Mouse (Mus musculus): ENCODE data around the gene Khdc3. TPM values are rescaled to one million over a fixed set of nuclear protein-coding genes. Genes with fewer than 3 reads are reported as not detected.
A peak's percentile ranks its signal among the peaks of the same experiment; 100 is the strongest.

Khdc3 gene
- polyA plus RNA-seq (2011; ENCODE audit: insufficient read depth, insufficient read length, low replicate concordance, missing spikeins): 5.6 TPM in 1 of 2 replicates, not detected in the other

DNA sequence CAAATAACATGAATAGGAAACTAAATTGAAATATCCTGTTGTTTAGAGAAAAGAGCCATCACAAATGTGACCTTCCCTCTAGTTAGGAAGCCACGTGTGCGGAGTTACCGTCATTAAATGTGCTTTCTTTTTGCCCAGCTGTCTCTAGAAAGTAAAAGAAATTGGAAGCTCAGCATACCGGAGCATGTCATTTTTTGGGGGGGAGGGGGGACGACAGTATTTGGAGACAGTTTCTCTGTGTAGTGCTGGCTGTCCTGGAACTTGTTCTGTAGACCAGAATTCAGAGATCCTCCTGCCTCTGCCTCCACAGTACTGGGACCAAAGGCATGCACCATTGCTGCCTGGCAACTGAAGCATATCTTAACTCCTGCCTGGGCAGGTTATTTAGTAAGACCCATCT lies at the start of gene Khdc3:
Gene Khdc3 (plus strand): TSS at position 301 of the 400 bp plus-strand sequence.
- 87% methylated on average over 5 of the region's 5 CpGs for WGBS
- H3K27ac ChIP-seq (ENCODE audit: control insufficient read depth, insufficient read depth, low read depth, low read length, poor library complexity): no peak within 1 kb of the TSS
- TF ChIP-seq CTCF (IDR thresholded peaks at IDR 0.05; ENCODE audit: control insufficient read depth, insufficient read depth, low read length) (no peak), POLR2A (IDR thresholded peaks at IDR 0.05; ENCODE audit: borderline replicate concordance, control insufficient read depth, low read depth, low read length) (no peak)

DNA sequence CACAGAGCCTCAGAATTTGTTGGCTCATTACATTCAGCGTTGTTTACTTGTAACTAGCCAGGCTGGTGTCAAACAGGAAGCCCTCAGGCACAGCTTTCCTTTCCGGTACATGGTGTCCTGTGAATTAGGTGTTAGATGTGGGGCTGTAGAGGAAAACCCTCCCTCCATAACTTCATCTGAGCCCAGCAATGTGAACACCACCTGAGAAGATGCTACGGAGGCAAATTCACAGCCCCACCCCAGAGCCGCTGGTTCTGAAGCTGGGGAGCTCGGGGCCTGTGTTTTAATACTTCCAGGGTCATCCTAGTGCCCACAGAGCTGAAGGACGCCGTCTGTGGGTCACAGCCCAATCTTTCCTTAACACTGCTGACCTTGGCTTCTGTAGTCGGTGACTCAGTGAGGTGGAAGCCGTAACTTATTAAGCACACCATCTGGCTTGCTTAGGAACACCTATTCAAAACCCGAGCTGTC lies 46.2 kb upstream of the Khdc3 start:
- WGBS: 73% methylated on average over 10 of the region's 10 CpGs
- TF ChIP-seq POLR2A (IDR thresholded peaks at IDR 0.05; ENCODE audit: borderline replicate concordance, control insufficient read depth, low read depth, low read length) (no peak), CTCF (IDR thresholded peaks at IDR 0.05; ENCODE audit: control insufficient read depth, insufficient read depth, low read length) (no peak)
- H3K27ac ChIP-seq (ENCODE audit: control insufficient read depth, insufficient read depth, low read depth, low read length, poor library complexity): peak overlapping the region; percentile 15; the same call in 1 of the 2 replicates
- H3K4me3 ChIP-seq (replicated peaks; ENCODE audit: control insufficient read depth, low read depth, low read length): no peak overlapping the region
- peaks cover 5% of the 10 kb centered on the region; the same call in 1 of the 2 replicates for H3K4me1 ChIP-seq (ENCODE audit: control insufficient read depth, insufficient read depth, low read length)

More for the DNA sequence above, at the start of gene Khdc3:
- H3K4me1 ChIP-seq (ENCODE audit: control insufficient read depth, insufficient read depth, low read length): no peaks in the 10 kb centered on the region; the same call in 1 of the 2 replicates
- H3K4me3 ChIP-seq (replicated peaks; ENCODE audit: control insufficient read depth, low read depth, low read length): no peak within 1 kb of the TSS

DNA sequence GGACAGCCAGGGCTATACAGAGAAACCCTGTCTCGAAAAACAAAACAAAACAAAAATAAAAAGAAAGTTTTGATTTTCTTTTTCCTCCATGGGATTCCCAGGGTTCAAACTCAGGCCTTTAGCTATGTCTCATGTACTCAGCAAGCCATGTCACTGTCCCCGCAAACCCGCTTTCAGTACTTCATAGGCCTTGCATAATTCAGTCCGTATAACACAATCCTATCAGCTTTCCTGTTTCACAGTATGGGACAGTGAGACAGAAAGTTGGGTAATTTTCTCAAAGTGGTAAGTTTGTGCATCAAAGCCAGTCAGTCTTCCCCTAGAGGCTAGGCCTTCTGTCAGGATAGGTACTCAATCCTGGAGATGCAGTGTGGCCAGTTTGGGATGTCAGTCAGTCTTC lies 42.4 kb upstream of the Khdc3 start:
- WGBS: 47% methylated on average over 4 of the region's 4 CpGs
- Histone ChIP-seq H3K4me3 (replicated peaks; ENCODE audit: control insufficient read depth, low read depth, low read length) (no peak overlapping the region), H3K4me1 (ENCODE audit: control insufficient read depth, insufficient read depth, low read length) (peaks cover 5% of the 10 kb centered on the region; the same call in 1 of the 2 replicates), H3K27ac (ENCODE audit: control insufficient read depth, insufficient read depth, low read depth, low read length, poor library complexity) (no peak overlapping the region)
- no peak for TF ChIP-seq POLR2A (IDR thresholded peaks at IDR 0.05; ENCODE audit: borderline replicate concordance, control insufficient read depth, low read depth, low read length)
- no peak for TF ChIP-seq CTCF (IDR thresholded peaks at IDR 0.05; ENCODE audit: control insufficient read depth, insufficient read depth, low read length)

- 86% methylated on average over 15 of the region's 15 CpGs for WGBS
- peaks cover 3% of the 10 kb centered on the region; the same call in 1 of the 2 replicates for H3K4me1 ChIP-seq (ENCODE audit: control insufficient read depth, insufficient read depth, low read length)
Observed at GRCm38 (mm10) chr9:73063621-73064290, 37.9 kb upstream of the Khdc3 start.

GRCm38 (mm10) chr9:73067086-73067485 lies 34.5 kb upstream of the Khdc3 start:
- no peak overlapping the region for H3K27ac ChIP-seq (ENCODE audit: control insufficient read depth, insufficient read depth, low read depth, low read length, poor library complexity)
- 72% methylated on average over 10 of the region's 10 CpGs for WGBS
- H3K4me3 ChIP-seq (replicated peaks; ENCODE audit: control insufficient read depth, low read depth, low read length): no peak overlapping the region
- no peak for TF ChIP-seq POLR2A (IDR thresholded peaks at IDR 0.05; ENCODE audit: borderline replicate concordance, control insufficient read depth, low read depth, low read length)
- no peak for TF ChIP-seq CTCF (IDR thresholded peaks at IDR 0.05; ENCODE audit: control insufficient read depth, insufficient read depth, low read length)
- peaks cover 5% of the 10 kb centered on the region; the same call in 1 of the 2 replicates for H3K4me1 ChIP-seq (ENCODE audit: control insufficient read depth, insufficient read depth, low read length)

More at GRCm38 (mm10) chr9:73063621-73064290, 37.9 kb upstream of the Khdc3 start:
- no peak for TF ChIP-seq CTCF (IDR thresholded peaks at IDR 0.05; ENCODE audit: control insufficient read depth, insufficient read depth, low read length)
- no peak for TF ChIP-seq POLR2A (IDR thresholded peaks at IDR 0.05; ENCODE audit: borderline replicate concordance, control insufficient read depth, low read depth, low read length)
- no peak overlapping the region for H3K4me3 ChIP-seq (replicated peaks; ENCODE audit: control insufficient read depth, low read depth, low read length)
- no peak overlapping the region for H3K27ac ChIP-seq (ENCODE audit: control insufficient read depth, insufficient read depth, low read depth, low read length, poor library complexity)

DNA sequence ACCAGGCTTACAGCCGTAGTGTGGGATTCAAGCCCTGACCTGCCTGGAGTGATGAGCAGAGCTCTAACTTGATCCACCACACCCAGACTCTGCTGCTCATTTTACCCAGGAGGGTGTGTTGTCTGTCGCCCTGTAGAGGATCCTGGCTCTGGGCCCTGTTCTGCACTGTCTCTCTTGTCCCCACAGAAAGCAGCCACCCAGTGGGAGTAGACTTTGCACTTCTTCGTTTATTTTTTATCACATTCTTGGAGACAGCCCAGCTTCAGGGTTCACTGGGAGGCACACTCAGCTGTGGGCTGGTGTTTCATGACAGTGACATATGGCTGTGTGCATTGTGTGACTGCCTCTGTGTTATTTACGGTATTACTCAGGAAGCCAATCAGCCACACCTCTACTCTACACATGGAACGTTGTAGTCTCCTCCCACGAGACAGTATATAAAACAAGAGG lies 33.4 kb upstream of the Khdc3 start:
- no peak overlapping the region for H3K4me3 ChIP-seq (replicated peaks; ENCODE audit: control insufficient read depth, low read depth, low read length)
- 27% methylated on average over 6 of the region's 6 CpGs for WGBS
- H3K4me1 ChIP-seq (ENCODE audit: control insufficient read depth, insufficient read depth, low read length): peaks cover 8% of the 10 kb centered on the region; the same call in 1 of the 2 replicates
- TF ChIP-seq POLR2A (IDR thresholded peaks at IDR 0.05; ENCODE audit: borderline replicate concordance, control insufficient read depth, low read depth, low read length) (no peak), CTCF (IDR thresholded peaks at IDR 0.05; ENCODE audit: control insufficient read depth, insufficient read depth, low read length) (no peak)
- H3K27ac ChIP-seq (ENCODE audit: control insufficient read depth, insufficient read depth, low read depth, low read length, poor library complexity): no peak overlapping the region; the same call in 1 of the 2 replicates

DNA sequence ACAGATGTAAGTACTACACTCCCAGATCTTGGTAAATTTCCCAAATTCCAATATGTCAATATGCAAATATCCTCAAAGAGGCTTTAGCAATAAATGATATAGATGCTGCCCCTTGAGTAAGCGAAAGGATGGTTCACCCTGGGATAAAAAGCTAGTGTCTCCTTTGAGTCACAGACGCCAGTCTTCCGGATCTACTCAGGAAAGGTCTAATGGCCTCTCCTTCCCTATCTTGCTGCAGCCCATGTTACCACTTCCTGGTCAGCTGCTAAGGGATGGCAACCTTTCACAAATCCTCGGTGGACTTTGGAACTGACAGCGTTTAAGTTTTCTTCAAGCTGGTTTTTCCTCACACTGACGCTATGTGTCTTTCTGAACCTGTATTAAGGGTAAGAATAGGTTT lies 32.9 kb upstream of the Khdc3 start:
- H3K4me3 ChIP-seq (replicated peaks; ENCODE audit: control insufficient read depth, low read depth, low read length): no peak overlapping the region
- H3K4me1 ChIP-seq (ENCODE audit: control insufficient read depth, insufficient read depth, low read length): peaks cover 10% of the 10 kb centered on the region; the same call in 1 of the 2 replicates
- H3K27ac ChIP-seq (ENCODE audit: control insufficient read depth, insufficient read depth, low read depth, low read length, poor library complexity): no peak overlapping the region; the same call in 1 of the 2 replicates
- WGBS: 21% methylated on average over 6 of the region's 6 CpGs
- TF ChIP-seq POLR2A (IDR thresholded peaks at IDR 0.05; ENCODE audit: borderline replicate concordance, control insufficient read depth, low read depth, low read length) (no peak), CTCF (IDR thresholded peaks at IDR 0.05; ENCODE audit: control insufficient read depth, insufficient read depth, low read length) (no peak)

DNA sequence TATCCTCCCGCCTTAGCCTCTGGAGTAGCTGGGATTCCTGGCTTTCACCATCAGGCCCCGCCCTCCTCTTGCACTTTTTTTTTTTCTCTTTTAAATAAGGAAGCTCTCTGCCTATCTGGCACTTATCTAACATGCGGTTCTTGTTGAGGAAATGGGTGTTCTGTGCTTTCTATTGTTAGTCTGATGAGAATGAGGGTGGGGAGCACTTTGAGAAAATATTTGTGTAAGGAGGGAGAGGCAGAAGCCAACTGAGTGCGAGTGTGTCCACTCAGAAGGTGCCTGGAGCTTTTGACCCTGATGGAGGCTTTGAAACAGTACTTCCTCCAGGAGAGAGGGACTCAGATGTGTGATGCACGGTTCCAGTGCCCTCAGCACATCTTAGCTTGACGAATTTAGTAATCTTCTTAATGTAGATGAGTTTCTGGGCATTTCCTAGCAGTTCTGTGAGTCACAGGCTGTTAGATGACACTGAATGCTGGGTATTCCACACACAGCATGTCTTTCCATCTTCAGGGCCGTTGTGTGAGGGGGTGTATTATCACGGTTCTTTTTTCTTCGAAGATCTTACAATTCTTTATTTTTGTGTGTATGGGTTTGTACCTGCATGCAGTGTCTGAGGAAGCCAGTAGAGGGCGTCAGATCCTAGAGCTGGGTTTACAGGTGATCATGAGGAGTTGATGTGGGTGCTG lies 30.5 kb upstream of the Khdc3 start:
- H3K27ac ChIP-seq (ENCODE audit: control insufficient read depth, insufficient read depth, low read depth, low read length, poor library complexity): peak overlapping the region; percentile 65; the same call in 1 of the 2 replicates
- TF ChIP-seq POLR2A (IDR thresholded peaks at IDR 0.05; ENCODE audit: borderline replicate concordance, control insufficient read depth, low read depth, low read length) (no peak), CTCF (IDR thresholded peaks at IDR 0.05; ENCODE audit: control insufficient read depth, insufficient read depth, low read length) (no peak)
- H3K4me1 ChIP-seq (ENCODE audit: control insufficient read depth, insufficient read depth, low read length): peaks cover 12% of the 10 kb centered on the region; the same call in 1 of the 2 replicates
- WGBS: 31% methylated on average over 10 of the region's 10 CpGs
- H3K4me3 ChIP-seq (replicated peaks; ENCODE audit: control insufficient read depth, low read depth, low read length): no peak overlapping the region

Measured in bone marrow, adult 2 months (tissue).